Mouse (Mus musculus) cerebellum, adult 9-10 months (tissue): ENCODE measurements at regions not wholly inside any gene's neighbourhood (a gene's known extent, or its start where the extent isn't known, plus 50 kb on each side); places are given as distances from the start of the nearest gene placed in this dataset.

Experiments
- DNase-seq: peaks from one replicate; pipeline ENCODE4 v3.0.0; 2022

DNA sequence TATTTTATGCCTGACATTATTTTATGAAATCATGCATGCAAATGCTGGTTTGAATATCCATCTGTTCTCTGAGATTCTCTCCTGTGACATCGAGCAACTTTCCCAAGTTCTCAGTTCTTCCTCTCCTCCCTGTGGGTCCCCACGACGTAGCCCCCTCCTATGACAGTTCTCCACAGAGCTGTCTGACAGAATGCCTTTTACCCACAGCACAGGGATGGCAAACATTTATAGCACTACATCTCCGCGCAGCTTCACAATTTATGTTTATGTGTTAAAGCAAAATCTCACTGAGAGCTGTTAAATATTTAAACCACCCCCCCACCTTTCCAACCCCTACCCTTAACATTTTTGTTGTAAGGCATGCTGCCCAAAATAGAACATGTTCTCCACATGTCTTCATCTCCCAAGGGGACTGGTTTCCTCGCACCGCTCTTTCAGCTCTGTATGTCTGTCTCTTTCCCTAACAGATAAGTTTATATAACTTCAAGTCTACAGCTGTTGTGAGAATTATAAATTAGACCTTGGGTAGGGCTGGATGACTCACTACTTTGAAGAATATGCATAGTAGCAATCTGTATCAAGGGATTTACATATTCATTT is 63.5 kb upstream of the Ndst3 start:
- DNase-seq, result no peak

DNA sequence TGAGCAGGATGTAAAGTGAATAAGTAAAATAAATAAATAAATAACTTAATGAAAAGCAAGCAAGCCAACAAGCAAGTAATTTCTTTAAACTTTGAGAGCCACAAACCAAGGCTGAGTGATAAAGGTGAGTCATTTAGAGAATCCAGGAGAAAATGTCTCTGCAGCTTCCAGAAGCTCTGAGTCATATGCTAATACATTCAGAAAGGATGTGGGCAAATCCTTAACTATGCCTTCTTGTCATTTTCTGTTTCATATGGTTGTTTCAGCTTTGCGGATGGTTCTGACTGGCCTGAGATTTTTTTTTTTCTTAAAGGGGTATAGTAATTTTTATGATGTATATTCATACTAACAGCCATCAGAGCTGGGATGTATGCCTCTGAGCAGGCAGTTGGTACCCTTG is 64.3 kb upstream of the Ndst3 start:
- DNase-seq, result no peak

GRCm38 (mm10) chr3:123765911-123766556 is 75.4 kb upstream of the Ndst3 start:
- DNase-seq, result no peak

DNA sequence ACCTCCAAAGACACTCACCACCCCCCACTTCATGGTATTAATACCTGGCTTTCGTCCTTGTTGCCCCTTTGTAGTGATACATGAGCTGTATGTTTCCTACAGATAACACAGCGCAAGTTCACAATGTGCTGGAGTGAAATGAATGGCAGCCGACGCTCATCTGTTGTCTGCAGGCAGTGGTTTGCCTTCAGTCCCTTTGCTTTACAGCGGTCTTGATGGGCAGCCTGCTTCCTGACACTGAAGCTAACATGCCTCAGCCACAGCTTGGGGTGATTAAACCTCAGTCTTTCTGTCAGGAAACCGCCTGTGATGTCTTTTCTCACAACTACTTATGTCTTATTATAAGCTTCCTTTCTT is 75.9 kb upstream of the Ndst3 start:
- DNase-seq, result no peak

DNA sequence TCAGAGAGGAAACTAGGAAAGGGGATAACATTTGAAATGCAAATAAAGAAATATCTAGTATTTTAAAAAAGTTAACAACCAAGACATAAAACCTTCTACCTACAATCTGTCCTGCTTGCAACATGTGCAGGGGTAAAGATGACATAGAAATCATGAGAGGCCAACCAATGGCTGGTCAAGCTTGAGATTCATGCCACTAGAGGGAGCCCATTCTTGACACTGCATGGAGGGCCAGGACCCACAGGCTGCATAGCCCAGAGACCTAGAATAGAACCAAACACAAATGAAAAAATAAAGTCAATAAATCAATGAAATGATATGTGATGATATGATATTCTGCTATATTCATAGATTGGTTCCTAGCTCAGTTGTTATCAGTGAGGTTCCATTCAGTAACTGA is 89.9 kb upstream of the Ndst3 start:
- peak; percentile 41 for DNase-seq

DNA sequence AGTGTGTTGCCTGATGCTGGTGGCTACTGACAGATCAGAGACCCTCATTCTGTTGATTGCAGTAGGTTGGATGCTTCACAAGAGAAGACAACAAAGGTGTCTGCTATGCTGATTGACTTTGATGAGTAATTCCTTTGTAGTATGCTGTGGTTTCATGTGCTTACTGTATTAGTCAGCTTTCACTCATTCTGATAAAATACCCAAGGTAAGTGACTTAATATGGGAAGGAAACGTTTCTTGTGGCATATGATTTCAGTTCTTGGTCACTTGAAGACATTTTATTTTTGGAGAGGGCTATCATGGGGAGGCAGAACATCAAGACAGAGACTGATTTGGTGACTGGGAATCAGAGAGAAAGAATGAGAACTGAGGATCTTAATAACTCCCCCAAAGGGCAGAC is 90.9 kb upstream of the Ndst3 start:
- no peak for DNase-seq

DNA sequence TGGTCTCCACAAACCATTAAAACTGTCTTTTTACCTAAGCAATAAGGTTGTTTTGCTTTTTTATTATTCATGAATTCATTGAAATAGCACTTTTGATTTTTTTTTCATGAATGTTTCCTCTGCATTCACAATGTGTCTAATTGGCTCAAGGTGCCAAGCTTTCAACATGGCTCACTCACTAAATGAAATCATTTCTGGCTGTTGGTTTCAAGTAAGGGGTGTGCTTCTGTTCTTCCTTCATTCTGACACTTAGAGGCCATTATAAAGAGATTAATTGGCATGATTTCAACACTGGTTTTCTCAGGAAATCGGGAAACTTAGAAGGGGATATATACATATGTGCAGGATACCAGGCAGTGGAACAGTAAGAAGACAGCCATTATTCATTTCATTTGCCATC is 93.5 kb upstream of the Ndst3 start:
- DNase-seq, result no peak

DNA sequence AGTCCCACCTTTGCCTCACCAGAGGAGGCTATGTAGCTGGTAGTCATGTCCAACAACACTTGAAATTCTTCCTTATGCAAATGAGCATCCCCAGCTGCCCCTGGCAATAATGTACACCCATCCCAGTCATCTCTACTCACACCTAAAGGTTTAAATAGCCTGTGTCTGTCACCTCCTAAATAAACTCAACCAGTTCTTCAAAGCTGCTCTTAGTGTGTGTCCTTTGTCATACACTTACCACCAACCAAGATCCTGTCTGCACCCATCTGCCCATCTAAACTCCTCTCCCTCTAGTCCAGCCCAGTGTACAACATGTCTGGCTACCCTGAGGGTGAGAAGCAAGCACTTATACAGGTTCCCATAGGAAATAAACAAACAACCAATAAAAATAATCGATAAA is 103.4 kb upstream of the Ndst3 start:
- DNase-seq, result no peak

GRCm38 (mm10) chr3:123805338-123805737 is 114.7 kb upstream of the Ndst3 start:
- no peak for DNase-seq

DNA sequence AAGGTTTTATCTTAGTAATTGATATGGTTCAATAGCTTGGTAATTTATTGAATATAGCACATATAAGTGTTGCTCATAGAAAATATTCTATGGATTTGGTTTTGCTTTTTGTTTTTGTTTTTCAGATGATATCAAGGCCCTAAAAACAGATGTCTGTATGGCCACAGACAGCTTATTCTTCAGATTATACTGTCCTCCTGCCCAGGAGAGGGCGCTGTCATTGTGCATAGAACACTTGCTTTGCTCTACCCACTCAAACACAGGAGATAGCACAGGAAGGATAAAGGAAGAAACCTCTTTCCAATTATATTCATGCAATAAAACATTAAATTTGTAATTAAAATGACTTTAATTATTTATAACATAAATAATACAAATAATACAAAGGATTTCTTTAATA is 115.4 kb upstream of the Ndst3 start:
- no peak for DNase-seq

DNA sequence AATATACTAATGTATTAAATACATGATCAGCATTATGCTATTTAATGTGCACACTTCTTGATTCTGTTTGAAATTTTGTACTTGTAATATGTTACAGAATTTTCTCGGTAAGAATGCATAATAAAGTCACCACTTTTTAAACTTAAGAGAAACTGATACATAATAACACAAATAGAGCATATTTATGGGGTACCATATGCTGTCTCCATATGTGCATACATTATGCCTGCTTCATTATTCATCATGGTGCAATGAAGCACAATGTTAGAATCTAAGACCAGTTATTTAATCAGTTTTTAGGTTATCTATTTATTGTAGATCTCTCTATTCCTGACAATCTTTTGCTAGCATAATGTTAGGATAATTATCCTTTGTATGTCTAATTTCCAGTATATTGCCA is 115.9 kb upstream of the Ndst3 start:
- no peak for DNase-seq

DNA sequence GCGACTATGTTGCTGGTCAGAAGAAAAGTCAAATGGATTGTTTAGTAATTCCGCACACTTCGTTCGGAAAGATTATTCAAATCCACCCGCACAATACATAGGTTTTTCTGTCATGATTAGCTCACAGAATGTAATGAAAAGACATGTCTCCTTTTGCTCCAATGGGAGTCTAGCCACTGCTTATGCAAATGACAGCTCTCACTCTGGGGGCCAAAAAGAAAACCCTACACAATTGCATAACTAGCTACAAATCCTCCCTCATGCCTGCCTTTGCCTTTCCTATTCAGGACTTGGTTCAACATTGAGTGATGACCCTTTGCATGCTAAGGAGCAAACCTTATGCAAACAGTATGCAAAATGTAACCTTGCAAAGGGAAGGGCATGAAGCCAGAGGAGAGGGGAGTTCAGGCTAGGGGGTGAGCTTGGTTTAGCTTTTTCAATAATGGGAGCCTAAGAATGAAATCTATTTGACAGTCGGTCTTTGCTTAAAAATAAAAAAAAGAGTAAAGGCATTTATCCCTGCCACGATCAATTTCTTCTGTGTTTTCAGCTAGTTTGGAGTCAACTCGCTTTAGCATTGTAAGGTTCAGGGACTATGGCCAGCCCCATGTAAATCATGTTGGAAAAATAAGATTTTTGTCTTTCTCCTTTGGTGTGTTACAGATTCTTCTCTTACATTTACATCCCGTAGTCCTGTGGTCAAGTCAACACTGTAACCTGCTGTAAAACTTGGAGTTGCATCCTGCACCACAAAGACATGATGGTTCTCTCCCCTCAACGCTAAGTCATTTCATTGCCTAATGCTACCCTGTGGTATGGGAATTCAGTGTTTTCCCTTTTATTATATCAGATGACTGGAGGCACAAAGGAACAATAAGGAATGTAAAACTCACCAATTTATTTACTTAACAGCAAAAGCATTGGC is 119.6 kb upstream of the Ndst3 start:
- DNase-seq, result no peak

DNA sequence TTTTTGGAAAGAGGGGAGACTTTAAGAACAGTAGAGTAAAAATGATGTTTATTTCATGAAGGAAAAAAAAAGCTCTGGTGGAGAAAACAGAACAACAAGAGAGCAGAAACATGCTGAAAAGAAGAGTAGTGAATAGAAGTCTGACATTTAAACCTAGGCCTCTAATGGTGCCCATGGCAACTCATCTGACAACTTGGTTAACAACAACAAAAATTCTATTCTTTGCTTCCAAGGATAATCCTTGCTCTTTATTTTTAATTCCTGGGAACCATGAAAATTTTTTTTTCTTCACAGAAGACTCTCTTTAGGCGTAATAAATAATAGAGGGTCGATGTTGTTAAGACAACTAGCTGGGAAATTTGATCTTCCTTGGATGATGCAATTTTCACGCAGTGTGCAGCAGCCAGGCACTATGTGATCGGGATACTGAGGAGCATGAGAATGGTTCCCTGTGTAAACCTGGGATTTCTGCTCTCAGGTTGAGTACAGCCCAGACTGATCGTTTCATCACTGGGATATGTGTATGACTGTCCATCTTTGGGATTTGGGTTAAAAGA is 120.4 kb upstream of the Ndst3 start:
- no peak for DNase-seq

DNA sequence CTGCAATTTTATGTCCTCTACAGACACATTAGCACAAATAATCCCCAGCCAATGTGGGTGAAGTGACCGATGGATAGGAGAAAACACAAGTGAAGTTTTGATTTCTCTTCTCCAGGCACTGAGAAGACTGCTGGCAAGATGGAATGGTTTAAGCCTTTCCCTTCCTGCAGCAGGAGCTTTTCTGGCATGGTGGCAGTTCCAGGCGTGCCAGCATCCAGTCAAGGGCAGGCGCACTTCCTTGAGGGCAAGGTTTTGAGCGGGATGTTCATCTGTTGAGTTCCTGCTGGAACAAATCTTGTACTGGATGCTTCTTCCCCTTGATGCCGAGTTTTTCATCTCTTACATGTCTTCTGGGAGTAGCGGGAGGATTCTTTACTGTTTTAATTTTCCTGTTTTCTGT is 138.1 kb upstream of the Ndst3 start:
- DNase-seq, result peak; percentile 72

DNA sequence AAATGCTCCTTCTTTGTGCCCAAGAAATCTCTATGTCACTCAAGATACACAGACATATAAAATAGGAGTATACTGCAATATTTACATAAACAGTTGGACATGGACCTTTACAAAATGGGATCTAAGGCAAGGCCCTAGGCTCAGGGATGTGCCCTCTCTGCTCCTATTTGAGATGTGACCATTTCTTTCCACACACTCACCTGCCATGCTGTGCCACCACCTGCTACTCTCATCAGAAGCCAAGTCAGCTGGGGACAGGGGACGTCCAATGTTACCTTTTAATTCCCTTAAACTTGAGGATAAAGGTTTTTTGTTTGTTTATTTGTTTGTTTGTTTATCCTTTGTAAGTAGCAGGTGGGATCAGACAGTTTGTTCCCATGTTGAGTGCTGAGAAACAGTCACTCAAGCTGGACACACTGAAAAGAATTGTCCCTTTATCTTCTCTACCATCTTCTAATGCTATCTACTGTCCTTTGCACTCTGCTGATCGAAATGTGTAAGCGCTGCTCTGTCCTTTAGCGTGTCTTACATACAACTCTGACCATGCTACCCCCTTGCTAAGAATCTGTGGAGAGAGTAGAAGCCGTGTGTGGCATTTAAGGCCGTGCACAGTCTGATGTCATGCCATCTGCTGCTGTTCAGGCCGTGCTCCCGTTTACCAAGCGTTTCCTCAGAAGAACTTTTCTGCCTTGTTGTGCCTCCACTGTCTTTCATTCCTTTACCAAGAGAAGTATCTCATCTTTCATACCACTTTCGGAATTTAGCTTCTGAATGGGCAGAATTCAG is 147.9 kb upstream of the Ndst3 start:
- DNase-seq, result peak; percentile 87

DNA sequence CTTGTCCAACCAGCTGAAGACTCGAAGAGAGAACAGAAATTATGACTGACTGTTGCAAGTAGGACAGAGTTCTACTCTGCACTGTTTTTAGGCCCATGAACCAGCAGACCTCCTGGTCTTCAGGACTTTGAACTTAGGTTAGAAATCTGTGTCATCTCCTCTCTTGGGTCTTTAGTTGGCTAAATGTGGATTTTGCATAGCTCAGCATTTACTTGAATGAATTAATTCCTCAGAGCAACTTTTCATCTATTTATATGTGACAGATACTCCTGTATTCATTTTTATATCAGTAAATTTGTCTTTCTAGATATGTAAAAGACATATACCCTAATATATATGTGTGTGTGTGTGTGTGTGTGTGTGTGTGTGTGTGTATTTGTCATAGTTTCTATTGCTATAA is 155.9 kb upstream of the Ndst3 start:
- DNase-seq, result no peak

GRCm38 (mm10) chr3:123848663-123849062 is 158.0 kb upstream of the Ndst3 start:
- no peak for DNase-seq

- DNase-seq, result no peak
Observed at GRCm38 (mm10) chr3:123852889-123853288, 162.2 kb upstream of the Ndst3 start.

- DNase-seq, result no peak
Observed at GRCm38 (mm10) chr3:123873709-123874108, 183.1 kb upstream of the Ndst3 start.

DNA sequence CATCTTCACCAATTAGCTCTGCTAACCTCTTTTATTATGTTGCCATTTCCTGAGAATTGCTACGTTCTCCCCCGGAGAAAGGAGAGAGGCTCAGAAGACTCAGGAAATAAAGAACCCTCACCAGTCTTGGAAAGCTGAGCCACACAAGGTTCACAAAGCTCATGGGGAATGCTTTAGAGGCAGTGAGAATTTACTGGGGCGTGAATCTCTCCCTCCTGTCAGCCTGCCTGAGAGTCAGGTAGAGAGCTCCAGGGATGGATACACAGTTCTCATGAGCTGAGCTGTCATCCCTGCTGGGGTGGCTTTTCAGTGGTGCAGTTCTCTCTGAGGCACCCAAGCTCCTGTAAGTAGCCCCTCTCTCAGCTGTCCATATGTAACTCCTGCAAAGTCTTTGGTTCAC is 203.0 kb upstream of the Ndst3 start:
- peak; percentile 48 for DNase-seq

- DNase-seq, result peak; percentile 27
Observed at GRCm38 (mm10) chr3:123905928-123906721, 215.5 kb upstream of the Ndst3 start.

DNA sequence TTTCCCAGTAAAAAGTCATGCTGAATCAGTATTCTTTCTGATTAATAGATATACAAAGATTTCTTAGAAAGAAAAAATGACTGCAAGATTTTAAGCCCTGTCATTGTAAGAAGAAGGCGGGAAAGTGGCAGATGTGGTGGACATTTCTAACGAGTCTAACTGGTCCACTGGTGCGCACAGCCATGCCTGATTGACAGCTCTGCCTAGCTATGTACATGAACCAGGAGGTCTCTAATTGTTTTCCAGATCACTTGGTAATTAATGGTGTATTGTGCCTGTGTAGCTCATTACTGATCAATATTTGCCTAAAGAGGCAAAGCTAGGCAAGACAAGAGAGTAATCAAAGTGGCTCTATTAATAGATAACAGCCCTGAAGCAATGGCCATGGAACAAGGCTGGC is 227.5 kb upstream of the Ndst3 start:
- DNase-seq, result no peak
